Mouse (Mus musculus): Measurements from ENCODE around the gene Zfp597.

Gene Zfp597

DNA sequence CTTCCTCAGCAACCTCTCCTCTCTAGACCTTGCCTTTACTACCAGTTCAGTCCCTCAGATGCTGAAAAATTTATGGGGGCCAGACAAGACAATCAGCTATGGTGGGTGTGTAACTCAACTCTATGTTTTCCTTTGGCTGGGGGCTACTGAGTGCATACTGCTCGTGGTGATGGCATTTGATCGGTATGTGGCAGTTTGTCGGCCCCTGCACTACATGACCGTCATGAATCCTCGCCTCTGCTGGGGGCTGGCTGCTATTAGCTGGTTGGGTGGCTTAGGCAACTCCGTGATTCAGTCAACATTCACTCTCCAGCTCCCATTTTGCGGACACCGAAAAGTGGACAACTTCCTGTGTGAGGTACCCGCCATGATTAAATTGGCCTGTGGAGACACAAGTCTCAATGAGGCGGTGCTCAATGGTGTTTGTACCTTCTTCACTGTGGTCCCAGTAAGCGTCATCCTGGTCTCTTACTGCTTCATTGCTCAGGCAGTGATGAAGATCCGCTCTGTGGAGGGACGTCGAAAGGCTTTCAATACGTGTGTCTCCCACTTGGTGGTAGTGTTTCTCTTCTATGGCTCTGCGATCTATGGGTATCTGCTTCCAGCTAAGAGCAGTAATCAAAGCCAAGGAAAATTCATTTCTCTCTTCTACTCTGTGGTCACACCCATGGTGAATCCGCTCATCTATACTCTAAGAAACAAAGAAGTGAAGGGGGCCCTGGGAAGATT lies 45.0 kb downstream of the Zfp597 start:
- TF ChIP-seq GATA4 (IDR thresholded peaks at IDR 0.05; ENCODE audit: insufficient replicate concordance, low read length): no peak

DNA sequence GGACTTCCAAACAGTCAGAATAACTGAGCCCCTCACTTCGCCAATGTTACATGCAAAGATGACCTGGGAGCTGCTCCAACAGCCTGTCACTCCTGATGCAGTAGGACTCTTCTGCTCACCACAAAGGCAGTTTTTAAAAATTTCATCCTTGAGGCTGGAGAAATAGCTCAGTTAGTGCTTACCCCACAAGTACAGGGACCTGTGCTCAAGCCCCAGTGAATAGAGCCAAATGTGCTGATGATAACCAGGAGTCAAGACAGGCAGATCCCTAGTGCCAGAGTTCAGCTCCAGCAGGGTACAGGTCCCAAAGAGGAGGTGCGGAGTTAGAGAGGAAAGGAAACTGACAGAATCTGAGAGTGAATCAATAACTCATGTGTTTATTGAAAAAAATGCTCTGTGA lies 48.9 kb downstream of the Zfp597 start:
- no peak for TF ChIP-seq GATA4 (IDR thresholded peaks at IDR 0.05; ENCODE audit: insufficient replicate concordance, low read length)

DNA sequence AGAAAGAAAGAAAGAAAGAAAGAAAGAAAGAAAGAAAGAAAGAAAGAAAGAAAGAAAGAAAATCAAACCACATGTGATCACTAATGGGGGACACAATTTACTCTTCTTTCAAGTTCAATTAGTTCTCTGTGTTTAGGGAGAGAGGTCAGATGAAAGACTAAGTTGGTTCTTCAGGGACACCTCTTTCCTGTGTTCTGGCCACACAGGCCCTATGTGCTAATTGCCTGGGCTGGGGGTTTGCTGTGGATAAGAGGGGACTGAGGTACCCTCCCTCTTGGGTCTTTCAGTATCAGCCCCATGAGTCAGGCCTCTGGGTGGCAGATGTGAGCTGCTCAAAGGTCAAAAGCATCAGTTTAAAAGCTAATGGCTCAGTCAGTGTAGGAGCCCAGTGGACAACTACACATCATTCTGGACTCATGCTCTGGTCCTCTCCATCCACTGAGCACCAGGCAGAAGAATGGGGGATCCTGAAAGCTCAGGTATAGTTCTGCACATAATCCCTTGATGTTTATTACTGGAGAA lies 53.7 kb downstream of the Zfp597 start, which contains the start of gene Olfr15:
Gene Olfr15 (plus strand): TSS at position 291 of the 522 bp plus-strand sequence.
- no peak for TF ChIP-seq GATA4 (IDR thresholded peaks at IDR 0.05; ENCODE audit: insufficient replicate concordance, low read length)

DNA sequence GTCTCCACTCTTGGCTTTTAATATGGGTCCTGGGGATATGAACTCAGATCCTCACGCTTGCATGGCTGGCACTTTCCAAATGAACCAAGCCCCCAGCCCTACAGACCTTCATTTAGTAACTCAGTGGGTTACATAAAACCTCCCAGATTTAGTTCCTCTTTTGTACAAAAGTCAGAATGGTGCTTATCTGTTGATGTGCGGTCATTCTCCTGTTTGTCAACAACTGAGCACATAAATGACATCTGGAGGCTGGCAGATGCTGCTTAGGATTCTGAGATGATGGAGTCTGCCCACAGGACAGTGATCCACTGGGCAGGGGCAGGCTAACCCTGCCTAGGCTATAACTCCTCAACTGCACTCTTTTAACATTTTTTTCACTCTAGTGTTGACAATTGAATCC lies 54.6 kb downstream of the Zfp597 start:
- no peak for TF ChIP-seq GATA4 (IDR thresholded peaks at IDR 0.05; ENCODE audit: insufficient replicate concordance, low read length)

DNA sequence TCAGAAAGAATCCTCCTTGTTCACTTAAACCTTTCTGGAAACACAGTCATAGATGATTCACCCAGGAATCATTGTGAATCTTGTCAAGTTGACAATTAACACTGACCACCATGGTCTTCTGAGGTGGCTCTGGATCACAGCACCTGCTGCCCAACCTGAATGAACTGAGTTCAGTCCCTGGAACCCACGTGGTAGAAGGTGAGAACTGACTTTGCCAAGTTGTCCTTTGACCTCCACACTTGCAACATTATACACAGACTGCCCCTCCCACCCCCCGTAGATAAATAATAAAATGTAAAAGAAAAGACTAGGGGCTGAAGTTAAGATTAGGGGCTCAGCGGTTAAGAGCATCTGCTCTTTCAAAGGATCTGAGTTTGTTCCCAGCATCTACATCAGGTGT lies 56.3 kb downstream of the Zfp597 start:
- TF ChIP-seq GATA4 (IDR thresholded peaks at IDR 0.05; ENCODE audit: insufficient replicate concordance, low read length): no peak

DNA sequence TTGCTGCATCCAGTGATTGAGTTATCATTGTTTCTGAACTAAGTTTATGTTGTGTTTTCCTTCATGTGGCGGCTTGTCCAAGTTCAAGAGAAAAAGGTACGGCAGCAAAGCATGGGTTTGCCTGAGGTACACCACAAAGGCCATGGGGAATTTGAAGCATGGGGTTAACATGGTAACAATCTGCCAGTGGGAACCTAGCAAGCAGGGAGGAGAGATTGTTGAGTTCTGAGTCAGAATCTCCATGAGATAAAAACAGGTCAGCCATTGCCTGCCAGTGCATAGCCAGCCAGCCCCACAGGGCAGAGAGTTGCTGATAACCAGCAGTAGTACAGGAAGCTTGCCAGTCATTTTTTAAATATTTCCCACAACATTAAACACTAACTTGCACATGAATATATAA lies 64.2 kb downstream of the Zfp597 start:
- TF ChIP-seq GATA4 (IDR thresholded peaks at IDR 0.05; ENCODE audit: insufficient replicate concordance, low read length): no peak

Data from liver, adult (tissue).